Mouse (Mus musculus) liver, embryonic 14.5 days (tissue): ENCODE data around the gene Zfp947. TPM values are rescaled to one million over a fixed set of nuclear protein-coding genes. Genes with fewer than 3 reads are reported as not detected.
"Not testable (repeated sequence)": the region's sequence is repeated elsewhere in the genome, so short reads cannot be mapped to it uniquely, and the experiment has no call there.

Experiments
- ATAC-seq: fragments of 200-750 bp; cut with Nextera tagmentation; 2 replicates; pipeline ENCODE4 v1.8.0; 2017; ENCODE audit warnings: moderate number of reproducible peaks, mild to moderate bottlenecking, moderate library complexity; ENCODE audit not compliant: insufficient read depth
- DNase-seq, 3 experiments: peaks; one replicate each; pipeline ENCODE4 v3.0.0-alpha.2; 2012 to 2013; ENCODE audit warnings: low read depth in 3 of 3, low spot score in 3 of 3
- H3K27ac ChIP-seq: fragments of 300-500 bp; sonication (generic); 2 replicates; pipeline ENCODE4 v1.5.1; 2014; ENCODE audit warnings: moderate library complexity, mild to moderate bottlenecking, control low read depth, inconsistent platforms
- H3K27me3 ChIP-seq: fragments of 300-500 bp; sonication (generic); 2 replicates; pipeline ENCODE4 v1.6.1; 2014; ENCODE audit warnings: mild to moderate bottlenecking, low read length, moderate library complexity; ENCODE audit not compliant: control insufficient read depth, insufficient read depth
- H3K36me3 ChIP-seq: fragments of 300-500 bp; sonication (generic); replicated peaks from 2 replicates; pipeline ENCODE4 v1.6.1; 2014; ENCODE audit warnings: low read depth; ENCODE audit not compliant: control insufficient read depth, insufficient read depth
- H3K4me1 ChIP-seq, 2 experiments: fragments of 200-500 bp in 1 of 2; fragments of 300-500 bp in 1 of 2; sonication (generic) in 1 of 2; replicated peaks; 2 replicates each; pipeline ENCODE4 v1.6.1; 2012 to 2014; ENCODE audit warnings: antibody characterized with exemption in 1 of 2, inconsistent platforms in 1 of 2, low read length in 1 of 2; ENCODE audit not compliant: control insufficient read depth in 2 of 2, insufficient read depth in 2 of 2
- H3K4me2 ChIP-seq: fragments of 300-500 bp; sonication (generic); 2 replicates; pipeline ENCODE4 v1.6.1; 2014; ENCODE audit warnings: low read depth, mild to moderate bottlenecking, control low read depth, moderate library complexity
- H3K4me3 ChIP-seq, 2 experiments: fragments of 200-500 bp in 1 of 2; fragments of 300-500 bp in 1 of 2; sonication (generic) in 1 of 2; 2 replicates each; pipeline ENCODE4 v1.5.1; 2012 to 2014; ENCODE audit warnings: low read depth in 2 of 2, low read length in 2 of 2, mild to moderate bottlenecking in 2 of 2, control low read depth in 1 of 2, inconsistent platforms in 1 of 2, moderate library complexity in 1 of 2; ENCODE audit not compliant: insufficient read depth in 1 of 2
- H3K9ac ChIP-seq: fragments of 300-500 bp; sonication (generic); replicated peaks from 2 replicates; pipeline ENCODE4 v1.6.1; 2014; ENCODE audit warnings: mild to moderate bottlenecking, control low read depth, moderate library complexity
- H3K9me3 ChIP-seq: fragments of 300-500 bp; sonication (generic); 2 replicates; pipeline ENCODE4 v1.6.1; 2016; ENCODE audit warnings: low read length, mixed read lengths; ENCODE audit not compliant: control insufficient read depth
- CTCF ChIP-seq: IDR thresholded peaks from 2 replicates; pipeline ENCODE4 v1.5.1; 2016; ENCODE audit warnings: antibody characterized with exemption, low read depth, control low read depth
- EP300 ChIP-seq: IDR thresholded peaks from 2 replicates; pipeline ENCODE4 v1.6.1; 2016; ENCODE audit warnings: antibody characterized with exemption, low read depth
- WGBS: fragments of 180-500 bp; shearing (Covaris S2); extraction: QIAGEN DNeasy Blood & Tissue Kit; methylation state at CpG from one replicate; pipeline ENCODE4 v1.1.7; 2014; ENCODE audit not compliant: insufficient replicate concordance; 5-methylcytosine and 5-hydroxymethylcytosine counted together
- polyA plus RNA-seq, 2 experiments: library from polyadenylated mRNA; depleted of rRNA in 1 of 2; stranded (reverse) in 1 of 2; unstranded in 1 of 2; fragments of >200 nt; fragmentation: Nextera tagmentation in 1 of 2; extraction: Ambion mirVana in 1 of 2; gene quantifications; 2 replicates each; pipeline versions ENCODE4 v1.2.1 to v1.2.3; 2012 to 2014

Gene Zfp947
- 0.04 and 0.18 TPM in 2 replicates for polyA plus RNA-seq (2012; rRNA removed)
- polyA plus RNA-seq (2014; fragmentation: Nextera tagmentation; extraction: Ambion mirVana): 0.34 and 0.50 TPM in 2 replicates

DNA sequence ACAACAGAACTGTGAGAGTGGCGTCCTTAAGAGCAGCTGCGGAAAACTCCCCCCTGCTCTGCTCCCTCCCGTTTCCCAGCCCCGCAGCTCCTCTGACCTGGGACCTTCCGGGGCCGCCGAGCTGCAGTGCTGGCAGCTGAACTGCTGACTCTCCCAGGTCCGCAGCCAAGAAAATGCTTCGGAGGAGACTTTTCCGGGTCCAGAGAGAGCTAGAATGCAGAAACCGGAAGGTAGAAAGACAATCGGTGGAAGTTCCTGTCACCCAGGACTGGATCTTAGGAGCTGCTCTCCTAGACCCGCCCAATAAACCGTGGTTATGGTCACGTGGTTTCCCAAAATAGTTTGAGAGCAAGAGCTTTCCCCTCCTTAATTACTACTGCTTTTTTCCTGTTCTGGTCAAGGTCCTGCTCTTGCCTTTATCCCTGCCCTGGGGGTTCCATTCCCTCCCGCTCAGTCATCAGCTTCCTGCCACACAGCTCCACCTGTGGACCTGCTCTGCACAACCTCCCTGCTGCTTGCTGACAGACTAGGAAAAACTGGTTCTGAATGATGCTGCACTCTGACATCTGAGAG, at the start of gene Zfp947:
TSS of gene Zfp947 (minus strand) at position 469 of the 573 bp plus-strand sequence.
- H3K9me3 ChIP-seq, H3K4me1 ChIP-seq, H3K27ac ChIP-seq, H3K27me3 ChIP-seq, H3K36me3 ChIP-seq: not testable (repeated sequence)
- ATAC-seq (peak; percentile 83), DNase-seq (peak; percentile 2 to 14 (median 7))
- Histone ChIP-seq H3K9ac (peak within 1 kb of the TSS; percentile 48), H3K4me2 (peak within 1 kb of the TSS; percentile 58), H3K4me3 (peak within 1 kb of the TSS; percentile 52 to 65)
- 1% methylated on average over 16 of the region's 16 CpGs for WGBS

- H3K27me3 ChIP-seq, H3K36me3 ChIP-seq, H3K9ac ChIP-seq, H3K9me3 ChIP-seq, H3K27ac ChIP-seq, DNase-seq, H3K4me1 ChIP-seq: not testable (repeated sequence)
- Histone ChIP-seq H3K4me3 (peak overlapping the region; percentile 52 to 65), H3K4me2 (peak overlapping the region; percentile 58)
- WGBS: 13% methylated on average over 3 of the region's 3 CpGs
- ATAC-seq: peak; percentile 54; the same call in 1 of the 2 replicates
Observed at GRCm38 (mm10) chr17:22165304-22165703, 686 bp downstream of the Zfp947 start.

GRCm38 (mm10) chr17:22153951-22154350, 12.0 kb downstream of the Zfp947 start:
- not testable (repeated sequence) for H3K4me3 ChIP-seq, DNase-seq, H3K4me2 ChIP-seq, H3K4me1 ChIP-seq, H3K9ac ChIP-seq, H3K27me3 ChIP-seq, ATAC-seq, H3K9me3 ChIP-seq, H3K27ac ChIP-seq, H3K36me3 ChIP-seq
- 59% methylated on average over 2 of the region's 4 CpGs for WGBS

DNA sequence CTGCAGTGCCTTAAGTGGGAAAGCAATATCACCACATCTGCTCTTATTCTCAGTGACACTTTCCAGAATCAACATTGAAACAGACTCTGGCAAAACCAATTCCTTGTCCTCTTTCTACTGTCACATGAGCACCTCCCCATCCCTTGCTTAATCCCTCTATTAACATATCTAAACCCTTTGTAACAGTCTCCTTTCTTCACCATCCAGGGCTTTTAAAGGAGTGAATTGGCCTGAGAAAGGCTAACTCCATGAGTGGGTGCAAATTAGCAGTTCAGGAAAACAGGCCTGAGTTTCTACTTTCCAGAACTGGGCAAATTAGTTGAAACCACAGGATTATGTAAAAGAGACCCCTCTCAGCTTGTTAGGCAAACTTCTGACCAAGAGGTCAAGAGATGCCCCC, 47.2 kb downstream of the Zfp947 start:
- no peak overlapping the region for H3K27ac ChIP-seq
- H3K36me3 ChIP-seq: no peaks in the 10 kb centered on the region
- no peak for ATAC-seq
- no peaks in the 10 kb centered on the region for H3K27me3 ChIP-seq
- H3K9ac ChIP-seq: no peak overlapping the region
- no peak for DNase-seq
- no peaks in the 10 kb centered on the region for H3K9me3 ChIP-seq
- TF ChIP-seq CTCF (no peak), EP300 (no peak)
- no peaks in the 10 kb centered on the region for H3K4me1 ChIP-seq
- H3K4me3 ChIP-seq: no peak overlapping the region
- H3K4me2 ChIP-seq: no peak overlapping the region

Other genes starting within 250 kb of the Zfp947 start
- gene Zfp942, start 203.7 kb downstream of the Zfp947 start, polyA plus RNA-seq (2012; rRNA removed): 1.9 and 3.4 TPM in 2 replicates
- gene Zfp942, start 203.7 kb downstream of the Zfp947 start, polyA plus RNA-seq (2014; fragmentation: Nextera tagmentation; extraction: Ambion mirVana): 7.5 and 9.5 TPM in 2 replicates
- 2.2 and 3.5 TPM in 2 replicates for gene Zfp943, start 203.6 kb downstream of the Zfp947 start, polyA plus RNA-seq (2012; rRNA removed)
- 5.0 and 6.1 TPM in 2 replicates for gene Zfp943, start 203.6 kb downstream of the Zfp947 start, polyA plus RNA-seq (2014; fragmentation: Nextera tagmentation; extraction: Ambion mirVana)
- 0.19 and 0.59 TPM in 2 replicates for gene Zfp994, start 59.4 kb upstream of the Zfp947 start, polyA plus RNA-seq (2012; rRNA removed)
- gene Zfp994, start 59.4 kb upstream of the Zfp947 start, polyA plus RNA-seq (2014; fragmentation: Nextera tagmentation; extraction: Ambion mirVana): 1.1 and 1.2 TPM in 2 replicates
- gene CT030661.1, start 148.6 kb upstream of the Zfp947 start, polyA plus RNA-seq (2012; rRNA removed): 0.83 and 2.1 TPM in 2 replicates
- 3.8 and 4.9 TPM in 2 replicates for gene CT030661.1, start 148.6 kb upstream of the Zfp947 start, polyA plus RNA-seq (2014; fragmentation: Nextera tagmentation; extraction: Ambion mirVana)
- gene Zfp944, start 195.2 kb upstream of the Zfp947 start, polyA plus RNA-seq (2012; rRNA removed): 1.4 and 2.7 TPM in 2 replicates
- gene Zfp944, start 195.2 kb upstream of the Zfp947 start, polyA plus RNA-seq (2014; fragmentation: Nextera tagmentation; extraction: Ambion mirVana): 5.6 and 5.9 TPM in 2 replicates
- 0.64 and 1.3 TPM in 2 replicates for gene Zfp758, start 195.3 kb upstream of the Zfp947 start, polyA plus RNA-seq (2012; rRNA removed)
- gene Zfp758, start 195.3 kb upstream of the Zfp947 start, polyA plus RNA-seq (2014; fragmentation: Nextera tagmentation; extraction: Ambion mirVana): 4.7 and 4.8 TPM in 2 replicates